Mouse (Mus musculus) kidney, embryonic 15.5 days (tissue): ENCODE results near the gene Gm17535. TPM values are rescaled to one million over a fixed set of nuclear protein-coding genes. Genes with fewer than 3 reads are reported as not detected.
"Not testable (repeated sequence)": the region's sequence is repeated elsewhere in the genome, so short reads cannot be mapped to it uniquely, and the experiment has no call there.

Source experiments
- ATAC-seq: fragments of 200-750 bp; cut with Nextera tagmentation; replicated peaks from 2 replicates; pipeline ENCODE4 v1.8.0; 2017; ENCODE audit warnings: moderate TSS enrichment; ENCODE audit not compliant: low FRiP score
- H3K27ac ChIP-seq: fragments of 300-500 bp; sonication (generic); 2 replicates; pipeline ENCODE4 v1.5.1; 2015; ENCODE audit warnings: mild to moderate bottlenecking, inconsistent platforms
- H3K27me3 ChIP-seq: fragments of 300-500 bp; sonication (generic); 2 replicates; pipeline ENCODE4 v1.6.1; 2015; ENCODE audit warnings: inconsistent platforms
- H3K36me3 ChIP-seq: fragments of 300-500 bp; sonication (generic); 2 replicates; pipeline ENCODE4 v1.6.1; 2015; ENCODE audit warnings: inconsistent platforms
- H3K4me1 ChIP-seq: fragments of 300-500 bp; sonication (generic); 2 replicates; pipeline ENCODE4 v1.6.1; 2015; ENCODE audit warnings: inconsistent platforms
- H3K4me2 ChIP-seq: fragments of 300-500 bp; sonication (generic); 2 replicates; pipeline ENCODE4 v1.6.1; 2015; ENCODE audit warnings: moderate library complexity, mild to moderate bottlenecking, inconsistent platforms
- H3K4me3 ChIP-seq: fragments of 300-500 bp; sonication (generic); replicated peaks from 2 replicates; pipeline ENCODE4 v1.5.1; 2015; ENCODE audit warnings: mild to moderate bottlenecking, inconsistent platforms
- H3K9ac ChIP-seq: fragments of 300-500 bp; sonication (generic); 2 replicates; pipeline ENCODE4 v1.6.1; 2015; ENCODE audit warnings: mild to moderate bottlenecking, inconsistent platforms
- H3K9me3 ChIP-seq: fragments of 300-500 bp; sonication (generic); replicated peaks from 2 replicates; pipeline ENCODE4 v1.6.1; 2016; ENCODE audit warnings: inconsistent platforms
- WGBS: fragments of 180-500 bp; shearing (Covaris S2); methylation state at CpG from one replicate; pipeline ENCODE4 v1.1.7; 2015; ENCODE audit warnings: mixed read lengths; 5-methylcytosine and 5-hydroxymethylcytosine counted together
- polyA plus RNA-seq: library from polyadenylated mRNA; unstranded; fragments of >200 nt; fragmentation: Nextera tagmentation; extraction: Ambion mirVana; gene quantifications from 2 replicates; pipeline ENCODE4 v1.2.1, GENCODE M21; 2015

The Gm17535 gene
- polyA plus RNA-seq, result not detected in 2 replicates

DNA sequence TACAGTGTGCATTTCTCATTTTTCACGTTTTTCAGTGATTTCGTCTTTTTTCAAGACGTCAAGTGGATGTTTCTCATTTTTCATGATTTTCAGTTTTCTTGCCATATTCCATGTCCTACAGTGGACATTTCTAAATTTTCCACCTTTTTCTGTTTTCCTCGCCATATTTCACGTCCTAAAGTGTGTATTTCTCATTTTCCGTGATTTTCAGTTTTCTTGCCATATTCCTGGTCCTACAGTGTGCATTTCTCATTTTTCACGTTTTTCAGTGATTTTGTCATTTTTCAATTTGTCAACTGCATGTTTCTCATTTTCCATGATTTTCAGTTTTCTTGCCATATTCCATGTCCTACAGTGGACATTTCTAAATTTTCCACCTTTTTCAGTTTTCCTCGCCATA is at the start of gene Gm17535:
TSS of gene Gm17535 (plus strand) at position 301 of the 400 bp plus-strand sequence.
- not testable (repeated sequence) for H3K4me1 ChIP-seq, H3K9me3 ChIP-seq, ATAC-seq, H3K27ac ChIP-seq, H3K27me3 ChIP-seq, H3K9ac ChIP-seq, H3K4me2 ChIP-seq, H3K4me3 ChIP-seq, H3K36me3 ChIP-seq
- 57% methylated on average over 2 of the region's 8 CpGs for WGBS

DNA sequence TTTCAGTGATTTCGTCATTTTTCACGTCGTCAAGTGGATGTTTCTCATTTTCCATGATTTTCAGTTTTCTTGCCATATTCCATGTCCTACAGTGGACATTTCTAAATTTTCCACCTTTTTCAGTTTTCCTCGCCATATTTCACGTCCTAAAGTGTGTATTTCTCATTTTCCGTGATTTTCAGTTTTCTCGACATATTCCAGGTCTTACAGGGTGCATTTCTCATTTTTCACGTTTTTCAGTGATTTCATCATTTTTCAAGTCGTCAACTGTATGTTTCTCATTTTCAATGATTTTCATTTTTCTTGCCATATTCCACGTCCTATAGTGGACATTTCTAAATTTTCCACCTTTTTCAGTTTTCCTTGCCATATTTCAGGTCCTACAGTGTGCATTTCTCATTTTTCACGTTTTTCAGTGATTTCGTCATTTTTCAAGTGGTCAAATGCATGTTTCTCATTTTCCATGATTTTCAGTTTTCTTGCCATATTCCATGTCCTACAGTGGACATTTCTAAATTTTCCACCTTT is 33.9 kb upstream of the Gm17535 start, which contains the start of gene Gm10722:
TSS of gene Gm10722 (plus strand) at position 478 of the 528 bp plus-strand sequence.
- not testable (repeated sequence) for ATAC-seq, H3K36me3 ChIP-seq, H3K4me1 ChIP-seq, H3K27ac ChIP-seq, H3K9ac ChIP-seq, H3K9me3 ChIP-seq, H3K27me3 ChIP-seq, H3K4me3 ChIP-seq, H3K4me2 ChIP-seq
- WGBS, result 74% methylated on average over 12 of the region's 12 CpGs

DNA sequence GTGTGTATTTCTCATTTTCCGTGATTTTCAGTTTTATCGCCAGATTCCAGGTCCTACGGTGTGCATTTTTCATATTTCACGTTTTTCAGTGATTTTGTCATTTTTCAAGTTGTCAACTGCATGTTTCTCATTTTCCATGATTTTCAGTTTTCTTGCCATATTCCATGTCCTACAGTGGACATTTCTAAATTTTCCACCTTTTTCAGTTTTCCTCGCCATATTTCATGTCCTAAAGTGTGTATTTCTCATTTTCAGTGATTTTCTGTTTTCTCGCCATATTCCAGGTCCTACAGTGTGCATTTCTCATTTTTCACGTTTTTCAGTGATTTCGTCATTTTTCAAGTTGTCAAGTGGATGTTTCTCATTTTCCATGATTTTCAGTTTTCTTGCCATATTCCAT is 33.4 kb upstream of the Gm17535 start:
- not testable (repeated sequence) for H3K27ac ChIP-seq, H3K27me3 ChIP-seq, H3K36me3 ChIP-seq, H3K4me1 ChIP-seq, H3K9me3 ChIP-seq, H3K4me2 ChIP-seq, ATAC-seq, H3K4me3 ChIP-seq, H3K9ac ChIP-seq
- WGBS, result 67% methylated on average over 8 of the region's 8 CpGs

DNA sequence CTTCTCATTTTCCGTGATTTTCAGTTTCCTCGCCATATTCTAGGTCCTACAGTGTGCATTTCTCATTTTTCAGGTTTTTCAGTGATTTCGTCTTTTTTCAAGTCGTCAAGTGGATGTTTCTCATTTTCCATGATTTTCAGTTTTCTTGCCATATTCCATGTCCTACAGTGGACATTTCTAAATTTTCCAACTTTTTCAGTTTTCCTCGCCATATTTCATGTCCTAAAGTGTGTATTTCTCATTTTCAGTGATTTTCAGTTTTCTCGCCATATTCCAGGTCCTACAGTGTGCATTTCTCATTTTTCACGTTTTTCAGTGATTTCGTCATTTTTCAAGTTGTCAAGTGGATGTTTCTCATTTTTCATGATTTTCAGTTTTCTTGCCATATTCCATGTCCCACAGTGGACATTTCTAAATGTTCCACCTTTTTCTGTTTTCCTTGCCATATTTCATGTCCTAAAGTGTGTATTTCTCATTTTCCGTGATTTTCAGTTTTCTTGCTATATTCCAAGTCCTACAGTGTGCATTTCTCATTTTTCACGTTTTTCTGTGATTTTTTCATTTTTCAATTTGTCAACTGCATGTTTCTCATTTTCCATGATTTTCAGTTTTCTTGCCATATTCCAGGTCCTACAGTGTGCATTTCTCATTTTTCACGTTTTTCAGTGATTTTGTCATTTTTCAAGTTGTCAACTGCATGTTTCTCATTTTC is 32.3 kb upstream of the Gm17535 start:
- ATAC-seq, result peak; percentile 90
- not testable (repeated sequence) for H3K9me3 ChIP-seq, H3K4me3 ChIP-seq, H3K27me3 ChIP-seq, H3K27ac ChIP-seq, H3K36me3 ChIP-seq, H3K9ac ChIP-seq, H3K4me2 ChIP-seq, H3K4me1 ChIP-seq
- 70% methylated on average over 9 of the region's 11 CpGs for WGBS

DNA sequence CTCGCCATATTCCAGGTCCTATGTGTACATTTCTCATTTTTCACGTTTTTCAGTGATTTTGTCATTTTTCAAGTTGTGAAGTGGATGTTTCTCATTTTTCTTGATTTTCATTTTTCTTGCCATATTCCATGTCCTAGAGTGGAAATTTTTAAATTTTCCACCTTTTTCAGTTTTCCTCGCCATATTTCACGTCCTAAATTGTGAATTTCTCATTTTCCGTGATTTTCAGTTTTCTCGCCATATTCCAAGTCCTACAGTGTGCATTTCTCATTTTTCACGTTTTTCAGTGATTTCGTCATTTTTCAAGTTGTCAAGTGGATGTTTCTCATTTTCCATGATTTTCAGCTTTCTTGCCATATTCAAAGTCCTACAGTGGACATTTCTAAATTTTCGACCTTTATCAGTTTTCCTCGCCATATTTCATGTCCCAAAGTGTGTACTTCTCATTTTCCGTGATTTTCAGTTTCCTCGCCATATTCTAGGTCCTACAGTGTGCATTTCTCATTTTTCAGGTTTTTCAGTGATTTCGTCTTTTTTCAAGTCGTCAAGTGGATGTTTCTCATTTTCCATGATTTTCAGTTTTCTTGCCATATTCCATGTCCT is 31.5 kb upstream of the Gm17535 start, which contains the start of gene Gm11168:
TSS of gene Gm11168 (plus strand) at position 553 of the 603 bp plus-strand sequence.
- H3K27ac ChIP-seq, H3K9ac ChIP-seq, H3K36me3 ChIP-seq, H3K4me2 ChIP-seq, H3K9me3 ChIP-seq, H3K4me3 ChIP-seq, H3K4me1 ChIP-seq, ATAC-seq, H3K27me3 ChIP-seq: not testable (repeated sequence)
- 74% methylated on average over 6 of the region's 14 CpGs for WGBS

DNA sequence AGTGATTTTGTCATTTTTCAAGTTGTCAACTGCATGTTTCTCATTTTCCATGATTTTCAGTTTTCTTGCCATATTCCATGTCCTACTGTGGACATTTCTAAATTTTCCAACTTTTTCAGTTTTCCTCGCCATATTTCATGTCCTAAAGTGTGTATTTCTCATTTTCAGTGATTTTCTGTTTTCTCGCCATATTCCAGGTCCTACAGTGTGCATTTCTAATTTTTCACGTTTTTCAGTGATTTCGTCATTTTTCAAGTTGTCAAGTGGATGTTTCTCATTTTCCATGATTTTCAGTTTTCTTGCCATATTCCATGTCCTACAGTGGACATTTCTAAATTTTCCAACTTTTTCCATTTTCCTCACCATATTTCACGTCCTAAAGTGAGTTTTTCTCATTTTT is 28.2 kb upstream of the Gm17535 start:
- not testable (repeated sequence) for H3K4me2 ChIP-seq, H3K27me3 ChIP-seq, H3K4me3 ChIP-seq, H3K9me3 ChIP-seq, H3K9ac ChIP-seq, H3K27ac ChIP-seq, H3K36me3 ChIP-seq, H3K4me1 ChIP-seq, ATAC-seq
- 80% methylated on average over 1 of the region's 5 CpGs for WGBS

DNA sequence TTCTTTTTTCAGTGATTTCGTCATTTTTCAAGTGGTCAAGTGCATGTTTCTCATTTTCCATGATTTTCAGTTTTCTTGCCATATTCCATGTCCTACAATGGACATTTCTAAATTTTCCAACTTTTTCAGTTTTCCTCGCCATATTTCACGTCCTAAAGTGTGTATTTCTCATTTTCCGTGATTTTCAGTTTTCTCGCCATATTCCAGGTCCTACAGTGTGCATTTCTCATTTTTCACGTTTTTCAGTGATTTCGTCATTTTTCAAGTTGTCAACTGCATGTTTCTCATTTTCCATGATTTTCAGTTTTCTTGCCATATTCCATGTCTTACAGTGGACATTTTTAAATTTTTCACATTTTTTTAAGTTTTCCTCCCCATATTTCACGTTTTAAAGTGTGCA is 27.8 kb upstream of the Gm17535 start:
- H3K27me3 ChIP-seq, H3K4me2 ChIP-seq, H3K4me1 ChIP-seq, H3K27ac ChIP-seq, H3K36me3 ChIP-seq, H3K4me3 ChIP-seq, H3K9ac ChIP-seq, H3K9me3 ChIP-seq: not testable (repeated sequence)
- 77% methylated on average over 8 of the region's 8 CpGs for WGBS
- peak; percentile 70 for ATAC-seq

DNA sequence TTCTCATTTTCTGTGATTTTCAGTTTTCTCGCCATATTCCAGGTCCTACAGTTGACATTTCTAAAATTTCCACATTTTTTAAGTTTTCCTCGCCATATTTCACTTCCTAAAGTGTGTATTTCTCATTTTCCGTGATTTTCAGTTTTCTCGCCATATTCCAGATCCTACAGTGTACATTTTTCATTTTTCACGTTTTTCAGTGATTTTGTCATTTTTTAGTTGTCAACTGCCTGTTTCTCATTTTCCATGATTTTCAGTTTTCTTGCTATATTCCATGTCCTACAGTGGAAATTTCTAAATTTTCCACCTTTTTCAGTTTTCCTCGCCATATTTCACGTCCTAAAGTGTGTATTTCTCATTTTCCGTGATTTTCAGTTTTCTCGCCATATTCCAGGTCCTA is 27.1 kb upstream of the Gm17535 start:
- H3K4me2 ChIP-seq, H3K4me1 ChIP-seq, H3K27me3 ChIP-seq, H3K27ac ChIP-seq, H3K9ac ChIP-seq, H3K36me3 ChIP-seq, H3K4me3 ChIP-seq, H3K9me3 ChIP-seq, ATAC-seq: not testable (repeated sequence)
- 81% methylated on average over 8 of the region's 9 CpGs for WGBS

DNA sequence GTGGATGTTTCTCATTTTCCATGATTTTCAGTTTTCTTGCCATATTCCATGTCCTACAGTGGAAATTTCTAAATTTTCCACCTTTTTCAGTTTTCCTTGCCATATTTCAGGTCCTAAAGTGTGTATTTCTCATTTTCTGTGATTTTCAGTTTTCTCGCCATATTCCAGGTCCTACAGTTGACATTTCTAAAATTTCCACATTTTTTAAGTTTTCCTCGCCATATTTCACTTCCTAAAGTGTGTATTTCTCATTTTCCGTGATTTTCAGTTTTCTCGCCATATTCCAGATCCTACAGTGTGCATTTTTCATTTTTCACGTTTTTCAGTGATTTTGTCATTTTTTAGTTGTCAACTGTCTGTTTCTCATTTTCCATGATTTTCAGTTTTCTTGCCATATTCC is 25.1 kb upstream of the Gm17535 start:
- H3K27me3 ChIP-seq, H3K36me3 ChIP-seq, H3K4me1 ChIP-seq, H3K27ac ChIP-seq, H3K9me3 ChIP-seq, H3K4me3 ChIP-seq, H3K9ac ChIP-seq, H3K4me2 ChIP-seq: not testable (repeated sequence)
- ATAC-seq, result peak; percentile 45; the same call in 1 of the 2 replicates
- WGBS, result no CpG with 5 or more reads among the region's 5 CpGs

DNA sequence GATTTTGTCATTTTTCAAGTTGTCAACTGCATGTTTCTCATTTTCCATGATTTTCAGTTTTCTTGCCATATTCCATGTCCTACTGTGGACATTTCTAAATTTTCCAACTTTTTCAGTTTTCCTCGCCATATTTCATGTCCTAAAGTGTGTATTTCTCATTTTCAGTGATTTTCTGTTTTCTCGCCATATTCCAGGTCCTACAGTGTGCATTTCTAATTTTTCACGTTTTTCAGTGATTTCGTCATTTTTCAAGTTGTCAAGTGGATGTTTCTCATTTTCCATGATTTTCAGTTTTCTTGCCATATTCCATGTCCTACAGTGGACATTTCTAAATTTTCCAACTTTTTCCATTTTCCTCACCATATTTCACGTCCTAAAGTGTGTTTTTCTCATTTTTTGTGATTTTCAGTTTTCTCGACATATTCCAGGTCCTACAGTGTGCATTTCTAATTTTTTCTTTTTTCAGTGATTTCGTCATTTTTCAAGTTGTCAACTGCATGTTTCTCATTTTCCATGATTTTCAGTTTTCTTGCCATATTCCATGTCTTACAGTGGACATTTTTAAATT is 22.3 kb upstream of the Gm17535 start:
- not testable (repeated sequence) for H3K36me3 ChIP-seq, H3K4me3 ChIP-seq, H3K4me2 ChIP-seq, H3K27ac ChIP-seq, ATAC-seq, H3K27me3 ChIP-seq, H3K9ac ChIP-seq, H3K9me3 ChIP-seq, H3K4me1 ChIP-seq
- 87% methylated on average over 3 of the region's 7 CpGs for WGBS

DNA sequence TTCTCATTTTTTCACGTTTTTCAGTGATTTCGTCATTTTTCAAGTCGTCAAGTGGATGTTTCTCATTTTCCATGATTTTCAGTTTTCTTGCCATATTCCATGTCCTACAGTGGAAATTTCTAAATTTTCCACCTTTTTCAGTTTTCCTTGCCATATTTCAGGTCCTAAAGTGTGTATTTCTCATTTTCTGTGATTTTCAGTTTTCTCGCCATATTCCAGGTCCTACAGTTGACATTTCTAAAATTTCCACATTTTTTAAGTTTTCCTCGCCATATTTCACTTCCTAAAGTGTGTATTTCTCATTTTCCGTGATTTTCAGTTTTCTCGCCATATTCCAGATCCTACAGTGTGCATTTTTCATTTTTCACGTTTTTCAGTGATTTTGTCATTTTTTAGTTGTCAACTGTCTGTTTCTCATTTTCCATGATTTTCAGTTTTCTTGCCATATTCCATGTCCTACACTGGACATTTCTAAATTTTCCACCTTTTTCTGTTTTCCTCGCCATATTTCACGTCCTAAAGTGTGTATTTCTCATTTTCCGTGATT is 21.6 kb upstream of the Gm17535 start, which contains the start of gene Gm10721:
TSS of gene Gm10721 (plus strand) at position 408 of the 547 bp plus-strand sequence.
- not testable (repeated sequence) for H3K4me2 ChIP-seq, H3K4me1 ChIP-seq, H3K36me3 ChIP-seq, H3K27me3 ChIP-seq, H3K9me3 ChIP-seq, H3K27ac ChIP-seq, H3K9ac ChIP-seq, H3K4me3 ChIP-seq
- ATAC-seq, result peak; percentile 70; the same call in 1 of the 2 replicates
- WGBS, result 75% methylated on average over 1 of the region's 11 CpGs

DNA sequence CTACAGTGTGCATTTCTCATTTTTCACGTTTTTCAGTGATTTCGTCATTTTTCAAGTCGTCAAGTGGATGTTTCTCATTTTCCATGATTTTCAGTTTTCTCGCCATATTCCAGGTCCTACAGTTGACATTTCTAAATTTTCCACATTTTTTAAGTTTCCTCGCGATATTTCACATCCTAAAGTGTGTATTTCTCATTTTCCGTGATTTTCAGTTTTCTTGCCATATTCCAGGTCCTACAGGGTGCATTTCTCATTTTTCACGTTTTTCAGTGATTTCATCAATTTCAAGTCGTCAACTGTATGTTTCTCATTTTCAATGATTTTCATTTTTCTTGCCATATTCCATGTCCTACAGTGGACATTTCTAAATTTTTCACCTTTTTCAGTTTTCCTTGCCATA is 19.0 kb upstream of the Gm17535 start, which contains the start of gene Gm10720:
TSS of gene Gm10720 (plus strand) at position 301 of the 400 bp plus-strand sequence.
- not testable (repeated sequence) for H3K4me1 ChIP-seq, ATAC-seq, H3K27me3 ChIP-seq, H3K4me2 ChIP-seq, H3K9ac ChIP-seq, H3K4me3 ChIP-seq, H3K9me3 ChIP-seq, H3K36me3 ChIP-seq, H3K27ac ChIP-seq
- WGBS, result 68% methylated on average over 5 of the region's 9 CpGs
